Mouse (Mus musculus): Measurements from ENCODE around the gene Rasgrp3.

The Rasgrp3 gene

GRCm38 (mm10) chr17:75503031-75503430 is 67.3 kb downstream of the Rasgrp3 start:
- DNase-seq (ENCODE audit: low spot score), result no peak

GRCm38 (mm10) chr17:75505053-75505452 is 69.4 kb downstream of the Rasgrp3 start:
- no peak for DNase-seq (ENCODE audit: low spot score)

GRCm38 (mm10) chr17:75506097-75506675 is 70.5 kb downstream of the Rasgrp3 start:
- DNase-seq (ENCODE audit: low spot score), result no peak

- no peak for DNase-seq (ENCODE audit: low spot score)
Measured at GRCm38 (mm10) chr17:75506708-75507641, 71.3 kb downstream of the Rasgrp3 start.

- DNase-seq (ENCODE audit: low spot score), result no peak
Measured at GRCm38 (mm10) chr17:75509257-75509656, 73.6 kb downstream of the Rasgrp3 start.

DNA sequence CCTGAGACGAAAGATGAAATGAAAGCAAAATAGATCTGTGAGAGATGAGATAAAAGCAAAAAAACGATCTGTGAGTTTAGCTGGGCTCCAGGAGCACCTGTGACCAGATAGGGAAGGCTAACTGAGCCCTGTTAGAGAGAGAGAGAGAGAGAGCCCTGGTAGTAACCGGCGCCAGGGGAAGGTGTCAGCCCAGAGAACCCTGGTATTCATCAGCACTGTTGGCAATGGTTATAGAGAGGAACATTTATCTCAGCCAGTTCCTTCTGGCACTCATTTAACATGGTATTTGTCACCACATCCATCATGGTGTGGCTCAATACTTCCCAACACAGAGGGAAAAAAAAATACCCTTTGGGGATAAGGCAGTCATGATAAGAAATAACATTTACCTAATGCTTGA is 80.9 kb downstream of the Rasgrp3 start:
- no peak for DNase-seq (ENCODE audit: low spot score)

- DNase-seq (ENCODE audit: low spot score), result no peak
Measured at GRCm38 (mm10) chr17:75518181-75518901, 82.6 kb downstream of the Rasgrp3 start.

GRCm38 (mm10) chr17:75519239-75519900 is 83.7 kb downstream of the Rasgrp3 start:
- no peak for DNase-seq (ENCODE audit: low spot score)

DNA sequence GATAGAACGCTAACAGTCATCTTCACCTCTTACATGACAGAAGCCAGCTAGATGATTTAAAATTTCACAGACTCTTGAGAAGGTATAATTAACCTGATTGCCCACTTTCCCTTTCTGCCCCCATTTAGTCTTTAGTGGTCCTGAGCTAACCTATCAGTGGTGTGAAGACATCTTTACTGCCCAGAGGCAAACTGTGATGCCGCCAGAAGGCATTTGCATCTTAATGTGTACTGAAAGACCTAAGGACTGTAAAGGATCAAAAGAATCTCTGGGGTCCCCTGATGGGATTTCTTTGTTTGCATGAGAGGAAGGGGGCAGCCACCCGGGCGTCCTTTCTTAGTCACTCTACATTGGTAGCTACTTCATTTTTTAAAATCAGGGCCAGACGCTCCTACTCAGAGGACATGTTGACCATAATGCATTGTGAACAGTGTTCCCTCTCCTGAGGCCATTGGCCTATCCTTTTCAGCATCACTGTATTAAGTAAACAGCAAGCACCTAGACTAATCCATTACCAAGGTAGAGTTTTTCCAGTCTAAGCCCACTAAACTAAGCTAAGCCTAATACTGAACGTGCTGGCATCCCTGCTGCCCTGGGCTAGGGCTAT is 85.6 kb downstream of the Rasgrp3 start:
- DNase-seq (ENCODE audit: low spot score), result no peak

GRCm38 (mm10) chr17:75522347-75523065 is 86.8 kb downstream of the Rasgrp3 start:
- no peak for DNase-seq (ENCODE audit: low spot score)

DNA sequence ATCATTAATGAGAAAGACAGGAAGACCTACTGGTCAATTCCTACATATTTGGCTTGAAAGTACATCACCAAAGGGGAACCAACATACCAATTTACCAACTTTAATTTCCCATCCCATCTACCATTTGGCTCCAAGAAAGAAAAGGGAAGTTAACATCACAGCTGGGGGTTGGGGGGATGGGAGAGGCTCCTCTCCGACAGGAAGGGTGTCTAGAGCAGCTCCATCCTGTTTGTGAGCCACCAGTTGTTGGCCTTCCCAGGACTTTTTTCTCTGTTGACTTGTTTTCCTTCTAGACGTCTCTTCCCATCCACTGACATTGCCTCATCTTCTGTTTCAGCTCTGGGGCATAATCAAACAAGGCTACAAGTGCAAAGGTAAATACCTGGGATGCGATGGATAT is 88.1 kb downstream of the Rasgrp3 start:
- DNase-seq (ENCODE audit: low spot score), result no peak

- DNase-seq (ENCODE audit: low spot score), result no peak
Measured at GRCm38 (mm10) chr17:75526411-75526810, 90.7 kb downstream of the Rasgrp3 start.

- DNase-seq (ENCODE audit: low spot score), result no peak
Measured at GRCm38 (mm10) chr17:75529222-75529935, 93.7 kb downstream of the Rasgrp3 start.

GRCm38 (mm10) chr17:75532469-75532986 is 96.8 kb downstream of the Rasgrp3 start:
- no peak for DNase-seq (ENCODE audit: low spot score)

- DNase-seq (ENCODE audit: low spot score), result no peak
Measured at GRCm38 (mm10) chr17:75534314-75535020, 98.8 kb downstream of the Rasgrp3 start.

DNA sequence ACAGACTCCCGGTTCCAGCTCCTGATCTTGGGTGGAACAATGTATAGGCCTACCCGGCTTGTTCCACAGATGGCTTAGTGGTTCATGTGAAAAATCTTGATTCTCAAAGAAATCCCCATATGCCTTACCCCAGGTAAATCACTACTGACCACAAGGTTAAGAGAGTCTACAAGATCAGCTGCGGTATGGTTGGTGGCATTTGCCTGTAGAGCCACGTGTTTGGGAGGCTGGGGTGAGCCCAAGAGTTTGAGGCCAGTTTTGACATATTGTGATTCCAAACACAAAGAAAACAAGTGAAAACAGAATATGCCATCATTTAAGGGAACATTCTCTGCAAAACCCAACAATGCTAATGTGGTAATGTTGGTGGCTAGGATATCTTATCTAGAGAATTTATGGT is 99.9 kb downstream of the Rasgrp3 start:
- DNase-seq (ENCODE audit: low spot score), result no peak

GRCm38 (mm10) chr17:75536396-75537049 is 100.8 kb downstream of the Rasgrp3 start:
- DNase-seq (ENCODE audit: low spot score), result peak; percentile 61

GRCm38 (mm10) chr17:75537050-75537445 is 101.4 kb downstream of the Rasgrp3 start:
- no peak for DNase-seq (ENCODE audit: low spot score)

DNA sequence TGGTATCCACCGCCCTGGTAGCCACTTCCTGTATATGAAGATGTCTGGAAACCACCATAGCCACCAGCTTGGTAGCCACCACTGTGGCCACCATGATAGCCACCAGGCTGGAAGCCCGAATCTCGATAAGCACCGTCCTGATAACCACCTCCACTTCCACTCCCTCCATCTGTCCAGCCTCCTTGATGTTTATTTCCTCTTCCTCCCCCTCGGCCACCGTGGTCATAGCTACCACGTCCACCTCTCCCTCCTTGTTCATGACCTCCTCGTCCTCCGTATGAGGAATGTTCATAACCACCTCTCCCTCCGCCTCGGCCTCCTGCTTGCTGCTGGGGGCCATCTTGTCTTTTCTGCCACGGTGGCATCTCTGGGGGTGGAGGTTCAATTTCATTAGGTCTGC is 102.7 kb downstream of the Rasgrp3 start:
- DNase-seq (ENCODE audit: low spot score), result no peak
